Mouse (Mus musculus) gastrocnemius, adult 18-20 months (tissue): ENCODE results near the gene Gm6367. TPM values are rescaled to one million over a fixed set of nuclear protein-coding genes. Genes with fewer than 3 reads are reported as not detected.
"Not testable (repeated sequence)": the region's sequence is repeated elsewhere in the genome, so short reads cannot be mapped to it uniquely, and the experiment has no call there.

Experiments used
- DNase-seq: peaks from one replicate; pipeline ENCODE4 v3.0.0; 2021; ENCODE audit warnings: low spot score
- long read RNA-seq, 2 experiments: library from polyadenylated mRNA; stranded (forward); transcript quantifications; one replicate each; pipeline ENCODE4 v2.0.0; 2021
- total RNA-seq, 2 experiments: library from RNA; stranded (reverse); gene quantifications; 2 replicates each; pipeline ENCODE4 v1.2.3; 2021

Gene Gm6367
- not detected for total RNA-seq
- long read RNA-seq, experiment 1 = 0 reads
- long read RNA-seq, experiment 2 = 0 reads

DNA sequence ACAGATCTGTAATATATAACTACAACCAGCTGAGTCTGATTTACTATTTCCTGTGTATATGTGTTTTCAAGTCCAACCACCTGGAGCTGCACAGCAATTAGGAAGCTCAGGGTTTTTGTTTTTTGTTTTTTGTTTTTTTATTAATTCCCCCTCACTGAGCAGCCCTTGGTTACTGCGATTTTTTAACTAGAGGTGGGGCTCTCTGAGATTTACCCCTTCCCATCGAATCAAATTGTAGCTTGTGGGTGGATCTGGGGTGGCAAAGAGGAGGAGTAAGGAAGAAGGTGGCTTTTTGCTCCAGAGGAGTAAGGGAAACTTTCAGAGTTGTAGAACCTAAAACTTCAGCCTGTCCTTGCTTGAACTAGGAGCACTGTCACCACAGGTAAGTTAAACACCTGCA, at the start of gene Gm6367:
Gm6367 (plus strand) TSS at position 301 of the 400 bp plus-strand sequence.
- not testable (repeated sequence) for DNase-seq

Other genes with a start within 250 kb of the Gm6367 start
- gene Gm3183, start 123.2 kb upstream of the Gm6367 start, total RNA-seq = not detected
- not detected for gene Gm7942, start 118.3 kb downstream of the Gm6367 start, total RNA-seq
- gene Gm16513, start 194.0 kb downstream of the Gm6367 start, total RNA-seq = not detected